Mouse (Mus musculus) urinary bladder, postnatal 36 days (tissue): Measurements from ENCODE around the gene Dtnbp1.

Source experiments
- DNase-seq, 2 experiments: peaks; one replicate each; pipeline ENCODE4 v3.0.0; 2022; ENCODE audit warnings: low spot score in 2 of 2, mixed read lengths in 1 of 2

Dtnbp1 gene

DNA sequence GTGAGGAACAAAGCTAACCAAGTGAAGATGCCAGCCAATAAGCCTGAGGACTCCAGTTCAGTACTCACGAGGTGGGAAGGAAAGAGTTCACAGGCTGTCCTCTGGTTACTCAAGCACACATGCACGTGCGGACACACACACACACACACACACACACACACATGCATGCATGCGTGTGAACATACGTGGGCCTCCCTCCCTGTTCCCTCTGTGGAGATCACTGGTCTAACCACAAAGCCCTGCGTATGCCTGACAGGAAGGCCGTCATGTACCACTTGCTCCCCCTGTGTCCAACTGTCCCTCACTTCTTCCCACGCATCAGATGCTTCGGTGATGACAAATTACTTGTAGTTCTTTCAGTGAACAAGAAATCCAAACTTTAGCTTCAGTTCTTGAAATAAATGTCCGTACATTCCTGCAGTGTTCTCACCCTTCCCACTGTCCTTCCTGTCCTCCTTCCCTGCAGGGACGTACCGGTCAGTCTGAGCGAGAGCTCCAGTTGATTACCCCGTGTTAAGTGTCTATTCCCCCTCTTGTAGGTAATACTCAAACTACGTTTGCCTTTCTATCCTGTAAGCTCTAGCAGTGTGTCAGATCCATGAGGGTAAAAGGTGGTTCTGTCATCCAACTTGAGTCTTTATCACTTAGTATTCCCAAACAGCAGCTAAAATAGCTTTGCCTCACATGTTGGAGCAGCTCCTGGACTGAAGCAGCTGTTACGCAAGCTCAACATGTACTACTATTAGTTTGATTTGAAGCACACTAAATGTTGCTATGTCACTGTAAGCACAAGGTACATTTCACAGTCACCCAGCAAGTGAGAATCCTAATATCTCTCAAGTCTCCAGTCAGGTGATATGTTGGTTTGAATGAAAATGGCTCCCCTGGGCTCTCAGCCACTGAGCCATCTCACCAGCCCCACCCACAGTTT lies 53.4 kb downstream of the Dtnbp1 start:
- DNase-seq: no peak

DNA sequence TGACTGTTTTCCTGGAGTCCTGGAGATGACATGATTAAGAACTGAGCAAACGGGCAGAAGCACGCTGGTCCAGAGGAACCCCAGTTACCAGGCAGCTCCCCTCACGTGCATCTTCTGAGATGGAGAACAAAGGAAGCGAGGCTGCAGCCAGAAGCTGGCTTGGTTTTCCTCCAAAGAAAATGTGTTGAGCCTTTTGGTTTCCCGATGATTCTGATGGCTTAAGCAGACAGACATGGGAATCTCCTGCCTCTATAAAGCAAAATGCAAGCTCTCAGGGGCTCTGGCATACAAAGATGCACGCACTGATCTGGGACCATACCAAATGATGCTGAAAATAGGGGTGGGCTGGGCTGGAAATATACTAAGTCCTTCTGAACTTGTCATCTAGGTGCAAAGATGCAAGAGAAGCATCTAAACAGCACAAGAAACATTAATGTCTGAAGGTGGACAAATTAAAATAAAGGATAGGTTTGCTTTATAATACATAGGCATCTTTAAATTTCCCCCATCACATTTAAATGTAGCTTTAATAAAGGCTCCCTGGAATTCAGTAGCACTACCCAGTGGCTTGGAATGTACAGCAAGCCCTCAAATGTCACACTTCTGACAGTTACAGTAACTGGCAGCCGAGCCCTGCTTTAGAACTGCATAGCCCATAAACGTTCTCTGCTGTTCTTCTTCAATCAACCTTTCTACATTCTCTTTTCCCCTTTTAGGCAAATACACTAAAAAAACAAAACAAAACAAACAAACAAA lies 54.9 kb downstream of the Dtnbp1 start:
- no peak for DNase-seq

DNA sequence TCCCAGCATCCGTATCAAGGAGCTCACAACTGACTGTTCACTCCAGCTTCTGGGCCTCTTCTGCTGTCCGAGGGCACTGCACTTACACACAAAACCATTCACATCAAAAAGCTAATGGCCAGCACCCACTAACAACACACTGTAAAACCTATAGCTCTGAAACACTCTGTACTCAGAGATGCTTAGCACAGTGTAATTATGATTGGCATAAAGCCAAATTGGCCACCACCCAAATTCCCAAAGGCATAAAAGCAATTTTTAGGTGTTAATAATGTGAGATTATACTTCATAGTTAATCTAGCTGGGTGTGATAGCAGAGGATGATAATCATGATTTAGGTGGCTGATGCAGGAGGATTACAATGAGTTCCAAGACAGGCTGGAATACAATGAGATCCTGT lies 58.3 kb downstream of the Dtnbp1 start:
- no peak for DNase-seq

DNA sequence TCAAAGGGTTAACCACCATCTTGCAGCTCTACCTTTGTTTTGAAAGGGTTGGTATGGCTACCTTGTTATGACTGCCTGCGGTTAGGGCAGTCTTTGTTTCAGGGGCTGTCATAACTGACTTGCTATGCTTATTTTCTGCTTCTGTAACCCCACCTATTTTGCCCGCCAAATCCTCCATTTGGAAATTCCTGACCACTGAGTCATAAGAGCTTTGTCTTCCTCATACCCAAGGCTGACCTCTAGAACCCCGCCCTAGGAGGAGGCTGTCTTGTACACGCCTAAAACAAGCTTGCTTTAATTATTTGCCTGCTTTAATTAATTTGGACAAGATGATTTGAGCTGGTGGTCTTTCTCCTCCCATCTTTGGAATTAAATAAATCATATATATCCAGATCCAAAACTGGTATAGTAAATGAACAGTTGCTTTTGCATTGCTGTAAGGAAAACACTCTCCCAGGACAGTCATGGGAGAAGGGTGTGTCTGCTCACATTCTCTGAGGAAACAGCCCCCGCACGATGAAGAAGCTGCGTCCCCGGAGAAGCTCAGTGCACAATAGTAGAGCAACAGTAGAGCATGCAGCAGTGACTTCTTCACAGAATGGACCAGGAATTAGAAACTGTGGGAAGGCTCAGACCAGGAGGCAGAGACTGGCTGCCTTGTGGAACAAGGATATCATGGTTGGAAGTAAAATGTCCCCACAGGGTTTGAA lies 62.5 kb downstream of the Dtnbp1 start:
- DNase-seq: no peak

DNA sequence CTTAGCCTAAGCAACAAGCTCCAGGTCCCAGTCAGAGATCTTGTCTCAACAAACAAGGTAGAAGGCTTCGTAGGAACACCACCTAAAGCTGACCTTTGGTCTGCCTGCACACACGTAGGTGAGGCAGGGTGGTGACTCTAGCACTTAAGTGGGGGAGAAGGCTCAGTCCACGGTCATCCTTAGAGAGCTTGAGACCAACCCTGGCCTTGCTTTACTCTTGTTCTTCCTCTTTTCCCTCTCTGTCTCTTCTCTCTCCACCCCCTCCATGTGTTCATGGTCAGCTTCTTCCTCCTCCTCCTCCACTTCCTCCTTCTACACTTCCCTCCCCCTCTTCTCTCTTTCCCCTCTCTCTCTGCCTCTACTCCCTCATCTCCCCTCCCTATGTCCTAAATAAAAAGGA lies 64.3 kb downstream of the Dtnbp1 start:
- DNase-seq: no peak

DNA sequence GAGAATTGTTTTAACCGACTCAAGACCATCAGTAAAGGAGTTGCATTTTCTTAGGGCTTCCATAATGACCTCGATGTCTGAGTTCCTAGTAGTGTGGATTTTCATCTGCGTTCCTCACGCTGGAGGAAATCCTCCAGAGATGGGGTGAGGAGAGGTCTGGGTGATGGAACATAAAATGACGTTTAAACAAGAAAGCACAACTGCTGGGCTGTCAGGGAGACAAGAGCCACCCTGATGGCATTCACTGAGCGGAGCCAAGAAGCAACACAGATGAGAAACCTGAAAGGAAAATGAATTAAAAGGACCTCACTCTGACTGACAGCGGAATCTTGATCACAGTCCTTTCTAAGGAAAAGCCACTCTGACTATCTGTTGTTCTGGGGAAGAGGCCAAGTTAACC lies 68.4 kb downstream of the Dtnbp1 start:
- no peak for DNase-seq

DNA sequence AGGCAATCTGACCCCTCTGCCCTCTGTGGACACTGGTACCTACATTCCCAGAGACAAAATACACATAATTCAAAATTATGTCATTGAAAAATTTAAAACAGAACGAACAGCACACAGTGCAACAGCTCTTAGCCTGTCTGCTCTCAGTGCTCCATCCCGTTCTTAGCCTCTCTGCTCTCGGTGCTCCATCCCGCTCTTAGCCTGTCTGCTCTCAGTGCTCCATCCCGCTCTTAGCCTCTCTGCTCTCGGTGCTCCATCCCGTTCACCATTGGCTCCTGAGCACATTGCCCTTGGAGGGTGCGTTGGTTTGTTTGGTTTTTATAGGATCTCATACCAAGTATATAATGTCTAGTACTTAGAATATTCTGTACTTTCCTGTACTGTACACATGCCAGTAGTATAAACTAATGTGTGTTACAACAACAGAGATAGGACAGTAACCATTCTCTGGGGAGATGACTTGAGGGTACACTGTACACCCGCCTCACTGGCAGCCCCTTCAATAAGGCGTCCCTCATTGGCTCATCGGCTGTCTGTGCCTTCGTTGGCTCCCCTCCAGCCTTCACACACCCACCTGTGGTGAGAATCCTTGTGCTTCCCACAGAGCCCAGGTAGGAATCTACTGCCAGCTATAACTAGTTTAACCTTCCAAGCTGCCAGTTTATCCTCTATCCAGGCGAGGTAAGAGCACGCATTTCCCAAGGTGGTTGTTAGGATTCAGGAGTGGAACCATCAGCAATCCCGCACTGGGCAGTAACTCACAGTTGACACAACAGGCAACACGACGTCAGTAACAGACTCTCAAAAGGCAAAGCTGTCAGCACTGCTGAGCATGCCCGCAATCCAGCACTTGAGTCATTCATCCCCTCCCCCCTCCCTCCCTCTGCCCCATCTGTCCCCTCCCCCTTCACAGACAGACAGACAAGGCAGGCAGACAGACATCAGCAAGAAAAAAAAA lies 69.4 kb downstream of the Dtnbp1 start:
- no peak for DNase-seq

DNA sequence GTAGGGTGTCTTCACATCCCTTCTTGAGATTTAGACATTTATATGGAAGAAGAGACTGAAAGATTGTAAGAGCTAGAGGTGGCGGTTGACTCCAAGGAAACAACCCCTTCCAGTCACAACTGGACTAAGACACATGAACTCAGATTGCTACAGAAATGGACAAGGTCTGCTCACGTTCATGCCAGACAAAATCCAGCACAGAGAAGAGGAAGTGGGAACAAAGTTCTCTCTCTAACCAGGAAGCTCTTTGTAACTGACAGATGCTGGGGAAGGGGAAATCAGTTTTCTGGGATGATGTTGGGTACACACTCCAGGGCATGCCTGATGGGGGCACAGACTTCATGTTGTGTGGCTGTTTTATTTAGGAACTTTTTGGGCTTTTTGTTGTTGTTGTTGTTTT lies 75.6 kb downstream of the Dtnbp1 start:
- no peak for DNase-seq

DNA sequence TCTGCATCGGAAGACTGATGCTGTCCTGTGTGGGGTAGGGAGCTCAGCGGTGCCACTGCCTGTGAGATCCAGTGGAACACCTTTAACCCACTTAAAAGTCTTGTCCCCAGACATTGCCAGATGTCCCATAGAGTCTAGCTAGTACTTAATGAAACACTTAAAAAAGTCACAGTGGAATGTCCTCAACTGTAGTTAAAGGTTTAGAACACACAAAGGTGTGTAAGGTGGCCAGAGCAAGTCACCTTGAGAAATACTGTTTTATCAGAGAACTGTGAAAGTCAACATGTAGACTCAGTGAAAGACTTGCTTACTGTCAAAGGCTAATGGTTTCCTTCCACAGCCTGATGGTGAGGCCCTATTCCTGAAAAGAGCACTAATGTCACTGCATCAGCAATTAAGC lies 76.8 kb downstream of the Dtnbp1 start:
- no peak for DNase-seq

DNA sequence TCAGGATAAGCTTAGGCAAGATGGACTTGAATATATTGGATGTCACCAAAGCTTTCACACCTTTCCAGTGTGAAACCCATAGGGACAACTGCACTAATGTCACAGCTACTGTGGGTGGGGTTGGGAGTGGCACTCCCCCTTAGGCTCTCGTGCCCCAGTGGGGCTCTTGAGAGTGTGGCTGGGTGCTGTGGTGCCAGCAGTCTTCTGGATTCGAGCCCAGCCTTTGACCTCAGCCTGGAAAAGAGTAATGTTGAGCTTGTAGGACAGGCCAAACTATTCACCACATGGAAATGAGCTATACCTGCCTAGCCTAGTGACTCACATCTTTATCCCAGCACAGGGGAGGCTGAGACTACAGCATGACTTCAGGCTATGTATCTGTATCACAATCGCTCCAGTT lies 77.9 kb downstream of the Dtnbp1 start:
- no peak for DNase-seq

DNA sequence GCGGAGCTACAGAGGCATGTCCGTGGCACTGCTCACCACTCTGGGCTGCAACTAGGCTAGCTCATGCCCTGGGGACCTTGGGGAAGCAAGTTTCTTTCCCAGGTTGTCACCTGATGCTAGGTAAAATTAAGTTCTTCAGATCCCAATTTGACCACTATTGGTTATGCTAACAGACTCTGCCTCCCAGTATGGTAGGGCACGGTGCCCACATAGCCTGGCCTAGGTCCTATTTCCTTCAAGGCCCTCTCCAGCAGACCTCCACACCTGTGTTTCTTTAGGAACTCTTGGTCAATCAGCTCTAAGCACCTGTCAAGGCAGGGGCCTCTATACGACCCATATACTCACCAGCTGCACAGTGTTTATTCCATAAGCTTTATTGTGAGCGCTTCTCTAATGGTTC lies 80.2 kb downstream of the Dtnbp1 start:
- DNase-seq: no peak

DNA sequence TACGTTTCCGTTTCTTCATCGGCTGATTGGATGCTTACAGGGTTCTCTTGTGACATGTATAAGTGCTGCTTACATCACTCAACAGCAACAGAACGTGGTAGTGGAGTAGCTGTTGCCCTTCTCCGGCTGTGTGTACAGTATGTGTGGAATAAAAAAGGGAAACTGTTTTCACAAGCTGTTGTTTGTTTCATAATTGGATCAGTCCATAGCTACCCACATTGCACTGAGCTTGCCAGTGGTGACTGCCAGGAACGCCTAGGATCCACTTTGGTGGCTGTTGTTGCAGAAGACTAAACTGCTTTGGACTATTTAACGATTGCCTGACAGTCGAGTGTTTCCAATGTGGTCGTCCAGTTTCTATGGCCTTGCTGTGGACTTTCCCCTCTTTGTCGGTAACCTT lies 80.9 kb downstream of the Dtnbp1 start:
- no peak for DNase-seq

DNA sequence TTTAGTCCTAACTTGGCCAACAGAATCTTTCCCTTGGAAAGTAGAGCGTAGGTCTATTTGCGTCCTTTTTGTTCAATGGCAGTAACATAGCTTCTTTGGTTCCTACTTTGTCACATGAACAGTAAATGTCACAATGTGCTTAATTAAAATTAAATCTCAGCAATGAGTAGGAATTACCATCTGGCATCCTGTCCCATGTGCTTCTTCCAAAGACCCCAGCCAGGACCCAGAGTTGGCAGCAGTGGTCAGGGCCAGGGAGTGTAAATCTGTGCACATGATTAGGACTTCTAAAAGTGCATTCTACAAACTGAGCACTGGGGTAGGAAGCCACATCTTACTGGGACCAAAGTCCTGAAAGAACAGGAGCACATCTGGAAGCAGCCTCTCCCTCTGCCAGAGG lies 83.7 kb downstream of the Dtnbp1 start:
- DNase-seq: no peak

DNA sequence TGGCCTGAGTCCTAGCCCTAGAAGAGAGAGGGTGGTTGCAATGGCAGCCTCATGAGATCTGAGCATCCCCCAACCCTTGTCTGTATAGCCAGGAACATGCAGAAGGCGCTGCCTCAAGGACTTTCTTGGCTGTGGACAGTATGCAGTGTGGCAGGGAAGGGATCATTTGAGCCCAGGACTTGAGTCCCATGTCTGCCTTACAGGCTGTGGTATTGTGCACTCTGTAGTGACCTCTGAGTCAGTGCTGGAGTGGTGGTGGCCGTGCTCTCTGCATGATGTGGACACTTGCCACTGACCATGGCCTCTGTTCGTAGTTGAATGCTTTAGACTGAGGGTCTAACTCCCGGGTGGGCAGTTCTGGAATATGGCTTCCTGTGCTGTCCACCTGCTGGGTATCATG lies 84.7 kb downstream of the Dtnbp1 start:
- DNase-seq: no peak

DNA sequence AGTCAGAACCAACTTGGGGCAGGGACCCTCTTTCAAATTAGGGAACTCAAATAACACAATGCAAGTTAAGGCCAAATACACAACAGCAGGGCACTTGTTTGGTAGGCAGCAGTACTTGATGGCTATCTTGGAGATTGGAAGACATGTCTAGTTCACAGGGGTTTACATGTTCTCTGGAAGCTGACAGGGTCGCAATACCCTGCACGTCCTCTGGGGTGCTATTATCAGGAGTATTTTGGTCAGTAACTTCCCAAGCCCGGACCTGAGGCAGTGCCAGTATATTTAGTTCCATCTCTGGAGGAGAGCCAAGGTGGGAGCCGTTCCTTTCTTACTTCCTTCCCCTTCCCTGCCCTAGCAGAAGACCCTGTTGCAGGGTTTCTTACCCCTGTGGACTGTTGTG lies 86.0 kb downstream of the Dtnbp1 start:
- DNase-seq: no peak

DNA sequence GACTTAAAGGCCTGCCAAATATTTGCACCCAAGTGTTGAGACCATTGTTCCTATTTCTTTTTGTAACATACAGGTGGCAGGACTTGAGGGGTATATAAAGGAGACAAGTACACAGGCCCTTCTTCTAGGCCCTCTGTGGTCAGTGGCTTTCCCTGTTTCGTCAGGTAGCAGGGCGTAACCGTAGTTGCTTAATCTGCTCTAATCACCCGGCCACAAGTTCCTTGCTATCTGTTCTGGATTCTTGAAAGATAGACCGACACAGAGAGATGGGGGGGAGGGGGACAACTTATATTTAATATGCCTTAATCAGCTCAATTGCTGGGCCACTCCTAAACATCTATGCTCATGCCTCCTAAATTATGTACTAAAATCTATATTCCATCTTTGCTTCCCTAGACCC lies 86.6 kb downstream of the Dtnbp1 start:
- DNase-seq: no peak

DNA sequence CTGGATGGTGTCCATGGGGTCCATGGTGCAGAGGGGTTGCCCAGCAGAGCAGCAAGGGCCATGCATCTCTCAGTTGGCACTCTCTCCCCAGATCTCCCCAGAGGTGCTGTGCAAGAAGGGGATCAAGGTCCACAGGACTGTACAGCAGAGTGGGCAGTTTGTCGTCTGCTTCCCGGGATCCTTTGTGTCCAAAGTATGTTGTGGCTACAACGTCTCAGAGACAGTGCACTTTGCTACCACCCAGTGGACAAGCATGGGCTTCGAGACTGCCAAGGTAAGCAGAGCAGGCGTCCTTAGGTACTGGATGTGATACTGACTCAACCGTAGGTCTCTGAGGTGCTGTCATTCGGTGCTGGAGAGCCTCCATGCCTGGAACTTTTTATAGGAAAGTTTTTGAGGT lies 88.4 kb downstream of the Dtnbp1 start:
- DNase-seq: no peak

DNA sequence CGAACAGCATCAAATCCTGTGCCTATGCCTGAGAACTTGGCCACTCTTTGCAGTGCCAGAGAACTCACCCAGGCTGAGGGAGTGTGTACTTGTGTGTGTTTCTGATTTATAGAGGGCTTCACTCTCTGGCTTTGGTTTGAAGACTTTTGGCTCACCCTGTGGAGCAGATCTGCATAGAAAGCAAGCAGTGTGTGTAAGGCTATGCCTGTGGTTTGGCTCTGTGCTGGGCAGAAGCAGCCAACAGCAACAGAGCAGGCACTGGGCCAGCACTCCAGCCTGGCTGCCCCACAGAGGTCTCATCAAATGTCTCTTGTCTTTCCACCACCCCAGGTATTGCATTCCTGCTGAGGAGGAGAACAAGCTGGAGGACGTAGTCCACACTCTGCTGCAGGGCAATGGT lies 89.1 kb downstream of the Dtnbp1 start:
- peak in 1 of 2 experiments; percentile 66 for DNase-seq

DNA sequence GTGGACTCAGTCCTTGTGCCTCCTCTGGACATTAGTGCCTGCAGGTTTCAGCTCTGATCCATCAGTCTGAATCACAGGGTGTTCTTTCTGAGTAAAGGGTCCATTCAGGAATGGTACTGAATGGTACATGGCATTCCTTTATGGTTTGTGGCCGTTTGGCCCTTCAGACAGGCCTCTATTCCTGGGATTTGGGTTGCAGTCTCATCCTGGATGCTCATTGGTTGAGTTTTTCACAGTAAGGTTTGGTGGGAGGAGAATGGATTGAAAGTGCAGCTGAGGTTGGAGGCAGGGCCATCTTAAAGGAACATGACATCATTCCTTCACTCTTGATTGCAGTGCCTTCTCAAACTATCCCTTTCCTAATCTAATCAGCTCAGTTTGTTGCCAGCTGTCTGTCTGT lies 93.2 kb downstream of the Dtnbp1 start:
- DNase-seq: no peak

DNA sequence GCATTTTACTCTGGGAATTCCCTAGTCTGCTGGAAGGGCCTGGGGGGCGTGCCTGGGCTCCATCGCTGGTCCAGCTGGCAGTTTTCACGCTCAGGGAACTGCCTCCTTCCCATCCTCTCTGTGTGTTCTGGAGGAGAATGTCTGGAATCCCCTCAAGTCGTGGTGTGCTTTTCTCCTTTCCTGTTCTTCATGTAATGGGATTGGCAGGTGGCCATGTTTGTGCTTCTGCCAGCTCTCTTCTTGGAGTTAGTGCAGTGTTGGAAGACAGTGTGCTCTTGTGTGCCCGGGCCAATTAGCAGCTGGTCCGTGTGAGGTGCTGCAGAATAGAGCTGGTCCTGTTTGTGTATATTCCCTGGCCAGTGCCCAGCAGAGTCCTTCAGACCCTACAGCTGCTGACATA lies 94.2 kb downstream of the Dtnbp1 start:
- DNase-seq: peak; percentile 64 to 86

DNA sequence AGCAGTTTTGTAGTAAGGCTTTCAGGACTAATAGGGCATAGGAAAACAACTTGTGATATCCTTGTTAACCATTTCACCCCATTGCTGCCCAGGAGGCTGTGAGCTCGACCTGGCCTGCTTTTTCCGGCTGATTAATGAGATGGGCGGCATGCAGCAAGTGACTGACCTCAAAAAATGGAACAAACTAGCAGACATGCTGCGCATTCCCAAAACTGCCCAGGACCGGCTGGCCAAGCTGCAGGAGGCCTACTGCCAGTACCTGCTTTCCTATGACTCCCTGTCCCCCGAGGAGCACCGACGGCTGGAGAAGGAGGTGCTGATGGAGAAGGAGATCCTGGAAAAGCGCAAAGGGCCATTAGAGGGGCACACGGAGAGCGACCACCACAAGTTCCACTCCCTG lies 95.8 kb downstream of the Dtnbp1 start:
- DNase-seq: no peak
